Mouse (Mus musculus): ENCODE measurements around the gene Acox1. TPM values are rescaled to one million over a fixed set of nuclear protein-coding genes. Genes with fewer than 3 reads are reported as not detected.

The Acox1 gene
- polyA plus RNA-seq, 1 experiment, result 265 TPM

- 25% methylated on average over 4 of the region's 4 CpGs for WGBS
- H3K27me3 ChIP-seq (replicated peaks; ENCODE audit: control insufficient read depth, insufficient read depth, low read length), result no peaks in the 10 kb centered on the region
- no peak overlapping the region for H3K4me3 ChIP-seq (ENCODE audit: insufficient read depth, low read depth, low read length)
- peaks cover 21% of the 10 kb centered on the region for H3K4me1 ChIP-seq (ENCODE audit: control insufficient read depth, insufficient read depth, low read length)
- H3K27ac ChIP-seq (ENCODE audit: insufficient read depth, low read depth, low read length), result no peak overlapping the region
- TF ChIP-seq CTCF (conservative IDR thresholded peaks at IDR 0.05; ENCODE audit: insufficient read depth, insufficient read length, low read depth, low read length), result peak; percentile 84
- TF ChIP-seq POLR2A (IDR thresholded peaks at IDR 0.05; ENCODE audit: low read depth, low read length), result no peak
- peak; percentile 82 for DNase-seq
- H3K36me3 ChIP-seq (ENCODE audit: control insufficient read depth, insufficient read depth, low read length), result no peaks in the 10 kb centered on the region
These were observed 21.0 kb upstream of the Acox1 start for GRCm38 (mm10) chr11:116219885-116220284.

GRCm38 (mm10) chr11:116218737-116219400, 20.0 kb upstream of the Acox1 start:
- TF ChIP-seq CTCF (conservative IDR thresholded peaks at IDR 0.05; ENCODE audit: insufficient read depth, insufficient read length, low read depth, low read length) (no peak), POLR2A (IDR thresholded peaks at IDR 0.05; ENCODE audit: low read depth, low read length) (no peak)
- Histone ChIP-seq H3K4me3 (ENCODE audit: insufficient read depth, low read depth, low read length) (no peak overlapping the region), H3K27me3 (replicated peaks; ENCODE audit: control insufficient read depth, insufficient read depth, low read length) (no peaks in the 10 kb centered on the region), H3K4me1 (ENCODE audit: control insufficient read depth, insufficient read depth, low read length) (peaks cover 21% of the 10 kb centered on the region), H3K36me3 (ENCODE audit: control insufficient read depth, insufficient read depth, low read length) (no peaks in the 10 kb centered on the region), H3K27ac (ENCODE audit: insufficient read depth, low read depth, low read length) (peak overlapping the region; percentile 87)
- WGBS, result 15% methylated on average over 7 of the region's 7 CpGs
- DNase-seq, result peak; percentile 96

GRCm38 (mm10) chr11:116218263-116218662, 19.4 kb upstream of the Acox1 start:
- peak overlapping the region; percentile 87 for H3K27ac ChIP-seq (ENCODE audit: insufficient read depth, low read depth, low read length)
- peak; percentile 85 for DNase-seq
- 31% methylated on average over 2 of the region's 2 CpGs for WGBS
- no peak overlapping the region for H3K4me3 ChIP-seq (ENCODE audit: insufficient read depth, low read depth, low read length)
- peaks cover 21% of the 10 kb centered on the region for H3K4me1 ChIP-seq (ENCODE audit: control insufficient read depth, insufficient read depth, low read length)
- no peak for TF ChIP-seq POLR2A (IDR thresholded peaks at IDR 0.05; ENCODE audit: low read depth, low read length)
- TF ChIP-seq CTCF (conservative IDR thresholded peaks at IDR 0.05; ENCODE audit: insufficient read depth, insufficient read length, low read depth, low read length), result no peak
- no peaks in the 10 kb centered on the region for H3K36me3 ChIP-seq (ENCODE audit: control insufficient read depth, insufficient read depth, low read length)
- no peaks in the 10 kb centered on the region for H3K27me3 ChIP-seq (replicated peaks; ENCODE audit: control insufficient read depth, insufficient read depth, low read length)

GRCm38 (mm10) chr11:116216549-116216948, 17.7 kb upstream of the Acox1 start:
- no peaks in the 10 kb centered on the region for H3K27me3 ChIP-seq (replicated peaks; ENCODE audit: control insufficient read depth, insufficient read depth, low read length)
- no peak for DNase-seq
- peaks cover 21% of the 10 kb centered on the region for H3K4me1 ChIP-seq (ENCODE audit: control insufficient read depth, insufficient read depth, low read length)
- H3K27ac ChIP-seq (ENCODE audit: insufficient read depth, low read depth, low read length), result no peak overlapping the region
- H3K4me3 ChIP-seq (ENCODE audit: insufficient read depth, low read depth, low read length), result no peak overlapping the region
- no peak for TF ChIP-seq CTCF (conservative IDR thresholded peaks at IDR 0.05; ENCODE audit: insufficient read depth, insufficient read length, low read depth, low read length)
- no peak for TF ChIP-seq POLR2A (IDR thresholded peaks at IDR 0.05; ENCODE audit: low read depth, low read length)
- no peaks in the 10 kb centered on the region for H3K36me3 ChIP-seq (ENCODE audit: control insufficient read depth, insufficient read depth, low read length)
- 75% methylated on average over 11 of the region's 11 CpGs for WGBS

- Histone ChIP-seq H3K27ac (ENCODE audit: insufficient read depth, low read depth, low read length) (no peak overlapping the region), H3K27me3 (replicated peaks; ENCODE audit: control insufficient read depth, insufficient read depth, low read length) (no peaks in the 10 kb centered on the region), H3K36me3 (ENCODE audit: control insufficient read depth, insufficient read depth, low read length) (no peaks in the 10 kb centered on the region), H3K4me3 (ENCODE audit: insufficient read depth, low read depth, low read length) (no peak overlapping the region), H3K4me1 (ENCODE audit: control insufficient read depth, insufficient read depth, low read length) (peaks cover 23% of the 10 kb centered on the region)
- DNase-seq, result no peak
- 91% methylated on average over 6 of the region's 6 CpGs for WGBS
- no peak for TF ChIP-seq POLR2A (IDR thresholded peaks at IDR 0.05; ENCODE audit: low read depth, low read length)
- no peak for TF ChIP-seq CTCF (conservative IDR thresholded peaks at IDR 0.05; ENCODE audit: insufficient read depth, insufficient read length, low read depth, low read length)
These were observed 17.1 kb upstream of the Acox1 start for GRCm38 (mm10) chr11:116215991-116216390.

- 88% methylated on average over 7 of the region's 7 CpGs for WGBS
- no peak for DNase-seq
- Histone ChIP-seq H3K4me3 (ENCODE audit: insufficient read depth, low read depth, low read length) (no peak overlapping the region), H3K4me1 (ENCODE audit: control insufficient read depth, insufficient read depth, low read length) (peaks cover 30% of the 10 kb centered on the region), H3K36me3 (ENCODE audit: control insufficient read depth, insufficient read depth, low read length) (no peaks in the 10 kb centered on the region), H3K27ac (ENCODE audit: insufficient read depth, low read depth, low read length) (no peak overlapping the region), H3K27me3 (replicated peaks; ENCODE audit: control insufficient read depth, insufficient read depth, low read length) (no peaks in the 10 kb centered on the region)
- no peak for TF ChIP-seq POLR2A (IDR thresholded peaks at IDR 0.05; ENCODE audit: low read depth, low read length)
- peak; percentile 49; the same call in 1 of the 2 replicates for TF ChIP-seq CTCF (conservative IDR thresholded peaks at IDR 0.05; ENCODE audit: insufficient read depth, insufficient read length, low read depth, low read length)
These were observed 16.3 kb upstream of the Acox1 start for GRCm38 (mm10) chr11:116215181-116215580.

- H3K27ac ChIP-seq (ENCODE audit: insufficient read depth, low read depth, low read length), result no peak overlapping the region
- TF ChIP-seq CTCF (conservative IDR thresholded peaks at IDR 0.05; ENCODE audit: insufficient read depth, insufficient read length, low read depth, low read length), result no peak
- no peak for TF ChIP-seq POLR2A (IDR thresholded peaks at IDR 0.05; ENCODE audit: low read depth, low read length)
- peaks cover 23% of the 10 kb centered on the region for H3K4me1 ChIP-seq (ENCODE audit: control insufficient read depth, insufficient read depth, low read length)
- H3K36me3 ChIP-seq (ENCODE audit: control insufficient read depth, insufficient read depth, low read length), result no peaks in the 10 kb centered on the region
- H3K27me3 ChIP-seq (replicated peaks; ENCODE audit: control insufficient read depth, insufficient read depth, low read length), result no peaks in the 10 kb centered on the region
- DNase-seq, result no peak
- no peak overlapping the region for H3K4me3 ChIP-seq (ENCODE audit: insufficient read depth, low read depth, low read length)
- WGBS, result 75% methylated on average over 13 of the region's 13 CpGs
These were observed 15.1 kb upstream of the Acox1 start for GRCm38 (mm10) chr11:116213877-116214510.
